Mouse (Mus musculus): ENCODE data around the gene Vwa7. TPM values are rescaled to one million over a fixed set of nuclear protein-coding genes. Genes with fewer than 3 reads are reported as not detected.
"Not testable (repeated sequence)": the region's sequence is repeated elsewhere in the genome, so short reads cannot be mapped to it uniquely, and the experiment has no call there.

Gene Vwa7
- polyA plus RNA-seq, 1 experiment from 2014 or later = 0.14 TPM

GRCm38 (mm10) chr17:35032323-35032870 is 16.0 kb downstream of the Vwa7 start:
- Histone ChIP-seq H3K9me3 (ENCODE audit: control insufficient read depth, low read length) (no peaks in the 10 kb centered on the region), H3K27me3 (replicated peaks; ENCODE audit: control insufficient read depth, insufficient read depth, low read length) (no peaks in the 10 kb centered on the region), H3K27ac (ENCODE audit: low read length) (no peak overlapping the region), H3K9ac (replicated peaks; ENCODE audit: low read depth, low read length) (no peak overlapping the region), H3K36me3 (ENCODE audit: control insufficient read depth, insufficient read depth) (no peaks in the 10 kb centered on the region), H3K4me3 (replicated peaks; ENCODE audit: low read length) (no peak overlapping the region), H3K4me2 (ENCODE audit: low read length) (no peak overlapping the region), H3K4me1 (replicated peaks; ENCODE audit: control insufficient read depth, insufficient read depth, low read length) (peaks cover 6% of the 10 kb centered on the region)
- ATAC-seq = no peak
- 77% methylated on average over 8 of the region's 8 CpGs for WGBS

DNA sequence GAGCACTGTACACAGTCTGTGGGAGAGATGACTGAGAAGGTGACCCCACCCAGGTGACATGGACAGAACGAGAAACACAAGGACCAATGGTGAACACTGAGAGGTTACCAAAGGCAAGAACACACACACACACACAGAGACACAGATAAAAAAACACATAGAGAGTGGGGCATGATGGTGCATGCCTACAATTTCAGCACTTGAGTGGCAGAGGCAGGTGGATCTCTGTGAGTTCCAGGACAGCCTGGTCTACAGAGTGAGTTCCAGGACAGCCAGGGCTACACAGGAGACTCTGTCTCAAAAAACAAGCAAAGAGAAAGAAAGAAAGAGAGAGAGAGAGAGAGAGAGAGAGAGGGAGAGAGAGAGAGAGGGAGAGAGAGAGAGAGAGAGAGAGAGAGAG is 17.3 kb downstream of the Vwa7 start:
- not testable (repeated sequence) for H3K36me3 ChIP-seq (ENCODE audit: control insufficient read depth, insufficient read depth); H3K4me3 ChIP-seq (replicated peaks; ENCODE audit: low read length); H3K4me2 ChIP-seq (ENCODE audit: low read length); H3K27ac ChIP-seq (ENCODE audit: low read length); H3K9me3 ChIP-seq (ENCODE audit: control insufficient read depth, low read length); H3K4me1 ChIP-seq (replicated peaks; ENCODE audit: control insufficient read depth, insufficient read depth, low read length); H3K27me3 ChIP-seq (replicated peaks; ENCODE audit: control insufficient read depth, insufficient read depth, low read length); ATAC-seq; H3K9ac ChIP-seq (replicated peaks; ENCODE audit: low read depth, low read length)
- WGBS = 63% methylated on average over 1 of the region's 1 CpGs

GRCm38 (mm10) chr17:35034896-35035295 is 18.5 kb downstream of the Vwa7 start:
- Histone ChIP-seq H3K4me1 (replicated peaks; ENCODE audit: control insufficient read depth, insufficient read depth, low read length) (0 out of 2 replicates have a peak, but pooled peaks cover under 1% of the 10 kb centered on the region), H3K27me3 (replicated peaks; ENCODE audit: control insufficient read depth, insufficient read depth, low read length) (no peaks in the 10 kb centered on the region), H3K4me3 (replicated peaks; ENCODE audit: low read length) (no peak overlapping the region), H3K9ac (replicated peaks; ENCODE audit: low read depth, low read length) (no peak overlapping the region), H3K4me2 (ENCODE audit: low read length) (no peak overlapping the region), H3K36me3 (ENCODE audit: control insufficient read depth, insufficient read depth) (no peaks in the 10 kb centered on the region), H3K27ac (ENCODE audit: low read length) (no peak overlapping the region), H3K9me3 (ENCODE audit: control insufficient read depth, low read length) (no peaks in the 10 kb centered on the region)
- ATAC-seq = no peak
- 69% methylated on average over 6 of the region's 6 CpGs for WGBS

GRCm38 (mm10) chr17:35039121-35039873 is 22.9 kb downstream of the Vwa7 start:
- Histone ChIP-seq H3K36me3 (ENCODE audit: control insufficient read depth, insufficient read depth) (no peaks in the 10 kb centered on the region), H3K9ac (replicated peaks; ENCODE audit: low read depth, low read length) (no peak overlapping the region), H3K9me3 (ENCODE audit: control insufficient read depth, low read length) (no peaks in the 10 kb centered on the region), H3K4me1 (replicated peaks; ENCODE audit: control insufficient read depth, insufficient read depth, low read length) (no peaks in the 10 kb centered on the region), H3K27ac (ENCODE audit: low read length) (no peak overlapping the region), H3K27me3 (replicated peaks; ENCODE audit: control insufficient read depth, insufficient read depth, low read length) (no peaks in the 10 kb centered on the region), H3K4me3 (replicated peaks; ENCODE audit: low read length) (no peak overlapping the region), H3K4me2 (ENCODE audit: low read length) (no peak overlapping the region)
- no peak for ATAC-seq
- 83% methylated on average over 11 of the region's 11 CpGs for WGBS

DNA sequence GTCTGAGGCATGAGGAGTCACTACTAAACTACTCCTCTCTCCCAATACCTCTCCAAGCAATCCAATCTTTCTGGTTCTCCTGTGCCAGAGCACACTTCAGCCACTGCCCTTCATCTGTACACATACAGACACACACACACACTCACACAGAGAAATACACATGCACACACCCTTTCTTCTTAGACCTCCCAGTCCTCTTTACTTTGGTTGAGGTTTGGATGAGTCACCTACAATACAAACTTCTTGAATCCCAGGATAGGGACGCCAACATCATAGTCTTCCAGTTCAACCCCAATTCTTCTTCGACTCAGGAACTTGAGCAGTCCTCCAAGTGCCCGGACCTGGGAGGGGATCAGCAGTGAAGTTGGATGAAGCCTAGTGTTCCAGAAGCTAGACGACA is 27.4 kb downstream of the Vwa7 start:
- 88% methylated on average over 4 of the region's 4 CpGs for WGBS
- H3K27ac ChIP-seq (ENCODE audit: low read length) = no peak overlapping the region
- no peaks in the 10 kb centered on the region for H3K27me3 ChIP-seq (replicated peaks; ENCODE audit: control insufficient read depth, insufficient read depth, low read length)
- H3K36me3 ChIP-seq (ENCODE audit: control insufficient read depth, insufficient read depth) = no peaks in the 10 kb centered on the region
- peaks cover 8% of the 10 kb centered on the region for H3K4me1 ChIP-seq (replicated peaks; ENCODE audit: control insufficient read depth, insufficient read depth, low read length)
- no peaks in the 10 kb centered on the region for H3K9me3 ChIP-seq (ENCODE audit: control insufficient read depth, low read length)
- H3K4me3 ChIP-seq (replicated peaks; ENCODE audit: low read length) = no peak overlapping the region
- H3K9ac ChIP-seq (replicated peaks; ENCODE audit: low read depth, low read length) = no peak overlapping the region
- no peak overlapping the region for H3K4me2 ChIP-seq (ENCODE audit: low read length)
- no peak for ATAC-seq

DNA sequence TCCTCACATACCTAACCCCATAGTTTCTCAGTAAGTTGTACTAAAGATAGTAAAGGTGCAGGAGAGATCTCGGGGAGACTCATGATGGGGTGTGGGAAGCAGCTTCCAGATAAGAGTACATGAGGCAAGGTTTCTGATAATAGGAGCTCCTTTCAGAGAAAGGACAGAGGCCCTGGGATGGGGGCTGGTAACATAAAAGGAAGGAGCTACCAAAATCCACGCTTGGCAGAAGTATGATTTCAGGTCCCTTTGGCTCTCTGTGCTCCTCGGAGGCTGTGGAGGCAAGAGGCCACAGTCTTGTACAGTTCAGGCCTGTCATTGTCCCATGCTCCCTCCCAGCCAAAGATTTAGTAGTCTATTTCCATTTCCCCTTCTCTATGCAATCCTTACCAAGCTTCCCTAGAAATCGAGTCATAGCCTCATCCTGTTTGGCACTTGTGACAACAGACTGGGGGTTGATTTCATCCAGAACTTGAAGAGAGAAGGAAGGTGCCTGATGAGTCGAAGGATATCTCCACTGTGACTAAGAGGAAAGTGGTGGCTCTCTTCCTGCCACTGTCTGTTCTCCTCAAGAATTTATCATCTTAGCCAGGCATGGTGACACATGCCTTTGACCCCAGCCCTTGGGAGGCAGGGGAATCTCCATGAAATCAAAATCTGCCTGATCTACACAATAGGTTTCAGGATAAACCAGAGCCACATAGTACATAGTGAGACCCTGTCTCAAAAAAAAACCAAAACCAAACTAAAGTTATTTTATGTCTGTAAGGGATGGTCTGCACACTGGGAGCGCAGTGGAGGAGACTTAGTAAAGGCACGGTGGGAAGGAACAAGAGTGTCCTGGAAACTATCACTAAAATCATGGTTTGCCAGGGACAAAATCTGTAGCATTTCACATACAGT is 28.8 kb downstream of the Vwa7 start:
- H3K9ac ChIP-seq (replicated peaks; ENCODE audit: low read depth, low read length) = no peak overlapping the region
- WGBS = 85% methylated on average over 7 of the region's 7 CpGs
- no peak for ATAC-seq
- peaks cover 17% of the 10 kb centered on the region for H3K4me1 ChIP-seq (replicated peaks; ENCODE audit: control insufficient read depth, insufficient read depth, low read length)
- no peak overlapping the region for H3K27ac ChIP-seq (ENCODE audit: low read length)
- H3K27me3 ChIP-seq (replicated peaks; ENCODE audit: control insufficient read depth, insufficient read depth, low read length) = no peaks in the 10 kb centered on the region
- peak overlapping the region; percentile 98 for H3K4me2 ChIP-seq (ENCODE audit: low read length)
- H3K36me3 ChIP-seq (ENCODE audit: control insufficient read depth, insufficient read depth) = no peaks in the 10 kb centered on the region
- peak overlapping the region; percentile 52 for H3K4me3 ChIP-seq (replicated peaks; ENCODE audit: low read length)
- H3K9me3 ChIP-seq (ENCODE audit: control insufficient read depth, low read length) = no peaks in the 10 kb centered on the region

DNA sequence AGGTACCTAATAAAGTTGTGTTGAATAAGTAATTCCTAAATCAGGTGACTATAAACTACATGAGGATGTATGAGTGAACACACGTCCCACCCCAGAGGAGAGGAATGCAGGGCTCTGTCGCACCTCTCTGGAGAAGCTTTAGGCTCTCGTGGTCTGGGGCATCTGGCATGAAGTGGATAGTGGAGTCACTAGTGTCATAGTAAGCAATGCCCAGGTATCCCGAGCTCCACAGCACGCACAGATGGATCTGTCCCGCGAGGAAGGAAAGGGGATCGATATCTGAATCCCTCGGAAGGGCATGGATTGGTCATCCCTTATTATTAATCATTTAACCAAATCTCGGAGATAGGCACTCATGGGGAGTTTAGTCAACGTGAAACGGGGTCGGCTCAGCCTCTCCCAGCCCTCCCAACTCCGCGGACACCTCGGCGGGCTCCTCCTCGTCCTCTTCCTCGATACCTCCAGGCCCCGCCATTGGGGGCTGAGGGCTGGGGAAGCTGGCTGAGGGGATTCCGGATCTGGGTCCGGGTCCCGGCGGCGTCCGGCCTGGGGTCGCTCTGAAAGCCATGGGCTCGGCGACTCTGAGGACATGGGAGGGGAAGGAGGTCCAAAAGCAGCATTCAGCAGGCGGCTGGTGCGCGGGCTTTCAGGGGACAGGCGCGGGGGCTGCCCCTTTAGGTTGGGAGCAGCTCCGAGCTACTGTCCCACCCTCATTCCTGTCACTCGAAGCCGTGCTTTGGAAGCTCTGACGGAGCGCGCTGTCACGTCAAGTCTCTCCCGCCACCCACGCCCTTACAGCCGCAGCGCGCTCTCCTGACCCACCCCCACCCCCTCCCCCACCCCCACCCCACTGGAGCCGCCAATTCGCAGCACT is 29.7 kb downstream of the Vwa7 start:
- H3K4me2 ChIP-seq (ENCODE audit: low read length) = peak overlapping the region; percentile 98
- 7% methylated on average over 43 of the region's 48 CpGs for WGBS
- no peaks in the 10 kb centered on the region for H3K36me3 ChIP-seq (ENCODE audit: control insufficient read depth, insufficient read depth)
- peak overlapping the region; percentile 77 for H3K9ac ChIP-seq (replicated peaks; ENCODE audit: low read depth, low read length)
- H3K9me3 ChIP-seq (ENCODE audit: control insufficient read depth, low read length) = no peaks in the 10 kb centered on the region
- H3K4me1 ChIP-seq (replicated peaks; ENCODE audit: control insufficient read depth, insufficient read depth, low read length) = peaks cover 21% of the 10 kb centered on the region
- peak overlapping the region; percentile 55 for H3K27ac ChIP-seq (ENCODE audit: low read length)
- peak; percentile 75 for ATAC-seq
- H3K27me3 ChIP-seq (replicated peaks; ENCODE audit: control insufficient read depth, insufficient read depth, low read length) = no peaks in the 10 kb centered on the region
- H3K4me3 ChIP-seq (replicated peaks; ENCODE audit: low read length) = peak overlapping the region; percentile 52

GRCm38 (mm10) chr17:35046681-35047455 is 30.5 kb downstream of the Vwa7 start, which contains the start of gene Msh5:
TSS of gene Msh5 (minus strand) at chr17:35046745.
- Histone ChIP-seq H3K9ac (replicated peaks; ENCODE audit: low read depth, low read length) (peak within 1 kb of the TSS; percentile 77), H3K36me3 (ENCODE audit: control insufficient read depth, insufficient read depth) (no peaks in the 10 kb centered on the region), H3K4me3 (replicated peaks; ENCODE audit: low read length) (peak within 1 kb of the TSS; percentile 52), H3K27ac (ENCODE audit: low read length) (peak within 1 kb of the TSS; percentile 55), H3K4me1 (replicated peaks; ENCODE audit: control insufficient read depth, insufficient read depth, low read length) (peaks cover 29% of the 10 kb centered on the region), H3K4me2 (ENCODE audit: low read length) (peak within 1 kb of the TSS; percentile 98), H3K9me3 (ENCODE audit: control insufficient read depth, low read length) (no peaks in the 10 kb centered on the region), H3K27me3 (replicated peaks; ENCODE audit: control insufficient read depth, insufficient read depth, low read length) (no peaks in the 10 kb centered on the region)
- whole genome bisulfite sequencing = 2% methylated on average over 31 of the region's 33 CpGs
- peak; percentile 99 for ATAC-seq

Measured in forebrain, embryonic 16.5 days (tissue).